Mouse (Mus musculus): Measurements from ENCODE around the gene Ms4a10.

Gene Ms4a10

GRCm38 (mm10) chr19:10974238-10974865 is at the start of gene Ms4a10:
Ms4a10 (minus strand) TSS chr19:10974670.
- DNase-seq (ENCODE audit: low spot score), result no peak

GRCm38 (mm10) chr19:11022382-11022781 is 47.9 kb upstream of the Ms4a10 start:
- DNase-seq (ENCODE audit: low spot score), result no peak

GRCm38 (mm10) chr19:11017891-11018290 is 43.4 kb upstream of the Ms4a10 start, which contains the start of gene Ms4a18:
Ms4a18 (minus strand) TSS chr19:11018031.
- DNase-seq (ENCODE audit: low spot score), result no peak

- no peak for DNase-seq (ENCODE audit: low spot score)
Observed at GRCm38 (mm10) chr19:11017251-11017650, 42.8 kb upstream of the Ms4a10 start.

- no peak for DNase-seq (ENCODE audit: low spot score)
Observed at GRCm38 (mm10) chr19:11015998-11016397, 41.5 kb upstream of the Ms4a10 start.

GRCm38 (mm10) chr19:11015468-11015867 is 41.0 kb upstream of the Ms4a10 start:
- DNase-seq (ENCODE audit: low spot score), result no peak

- no peak for DNase-seq (ENCODE audit: low spot score)
Observed at GRCm38 (mm10) chr19:10993150-10993549, 18.7 kb upstream of the Ms4a10 start, which contains the start of gene Ms4a15. Ms4a15 (minus strand) TSS chr19:10993250.

- DNase-seq (ENCODE audit: low spot score), result no peak
Observed at GRCm38 (mm10) chr19:10991911-10992310, 17.4 kb upstream of the Ms4a10 start.

GRCm38 (mm10) chr19:10990751-10991150 is 16.3 kb upstream of the Ms4a10 start:
- DNase-seq (ENCODE audit: low spot score), result no peak

GRCm38 (mm10) chr19:10988563-10988962 is 14.1 kb upstream of the Ms4a10 start:
- DNase-seq (ENCODE audit: low spot score), result no peak

- DNase-seq (ENCODE audit: low spot score), result no peak
Observed at GRCm38 (mm10) chr19:10985889-10986288, 11.4 kb upstream of the Ms4a10 start.

GRCm38 (mm10) chr19:10984551-10984950 is 10.1 kb upstream of the Ms4a10 start:
- DNase-seq (ENCODE audit: low spot score), result no peak

- no peak for DNase-seq (ENCODE audit: low spot score)
Observed at GRCm38 (mm10) chr19:10983146-10983545, 8.7 kb upstream of the Ms4a10 start.

GRCm38 (mm10) chr19:10980210-10980609 is 5.7 kb upstream of the Ms4a10 start:
- DNase-seq (ENCODE audit: low spot score), result no peak

- peak; percentile 42 for DNase-seq (ENCODE audit: low spot score)
Observed at GRCm38 (mm10) chr19:10979184-10980168, 5.0 kb upstream of the Ms4a10 start.

- no peak for DNase-seq (ENCODE audit: low spot score)
Observed at GRCm38 (mm10) chr19:10976318-10976717, 1.8 kb upstream of the Ms4a10 start.

GRCm38 (mm10) chr19:10975187-10975586 is 717 bp upstream of the Ms4a10 start:
- no peak for DNase-seq (ENCODE audit: low spot score)

- DNase-seq (ENCODE audit: low spot score), result no peak
Observed at GRCm38 (mm10) chr19:10973187-10973586, 1.3 kb downstream of the Ms4a10 start.

GRCm38 (mm10) chr19:10972660-10973059 is 1.8 kb downstream of the Ms4a10 start:
- no peak for DNase-seq (ENCODE audit: low spot score)

- DNase-seq (ENCODE audit: low spot score), result no peak
Observed at GRCm38 (mm10) chr19:10970457-10970856, 4.0 kb downstream of the Ms4a10 start.

GRCm38 (mm10) chr19:10968578-10968977 is 5.9 kb downstream of the Ms4a10 start:
- no peak for DNase-seq (ENCODE audit: low spot score)

- DNase-seq (ENCODE audit: low spot score), result no peak
Observed at GRCm38 (mm10) chr19:10965721-10966120, 8.7 kb downstream of the Ms4a10 start.

- DNase-seq (ENCODE audit: low spot score), result no peak
Observed at GRCm38 (mm10) chr19:10959978-10960346, 14.5 kb downstream of the Ms4a10 start.
